Mouse (Mus musculus): Measurements from ENCODE around the gene St6galnac3.

DNA sequence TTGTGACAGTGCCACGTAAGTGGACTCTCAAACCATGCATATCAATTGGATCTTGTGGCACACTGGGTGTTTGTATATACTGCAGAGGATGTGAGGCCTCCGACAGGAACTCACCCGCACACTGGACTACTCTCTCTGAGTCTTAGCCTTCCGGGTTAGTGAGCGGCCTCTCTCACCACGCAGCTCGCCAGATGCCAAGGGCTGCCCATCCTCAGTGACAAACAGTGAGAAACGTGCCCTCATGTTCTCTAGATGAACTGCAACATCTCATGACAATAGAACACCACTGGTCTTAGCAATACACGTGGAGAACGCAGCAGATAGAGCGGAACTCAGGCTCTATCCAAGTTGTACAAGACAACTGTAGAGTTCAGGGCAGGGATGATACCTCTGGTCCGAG, 524.2 kb downstream of the St6galnac3 start:
- TF ChIP-seq CTCF (IDR thresholded peaks at IDR 0.05; ENCODE audit: borderline replicate concordance, extremely low read depth, insufficient read depth, insufficient read length) (no peak), POLR2A (IDR thresholded peaks at IDR 0.05; ENCODE audit: borderline replicate concordance, extremely low read depth, insufficient read depth, insufficient read length, poor library complexity, severe bottlenecking) (no peak)
